Comparison of ENCODE assay signal across 8 mouse cellular contexts in genomic region chrX:12151269-12151995, GRCm38 (mm10). TPM values are rescaled to one million over a fixed set of nuclear protein-coding genes. Genes with fewer than 3 reads are reported as not detected.
A peak's percentile ranks its signal among the peaks of the same experiment; 100 is the strongest.
DNase-seq lines count a peak whose midpoint lies in the region; ATAC-seq and TF ChIP-seq lines count a peak whose summit lies in the region.

No protein-coding gene starts in this region.

- peak overlapping the region; percentile 75 for H3K9ac ChIP-seq in heart, embryonic 13.5 days
- H3K9ac ChIP-seq in embryonic facial prominence, embryonic 11.5 days (replicated peaks; ENCODE audit: low read length), result peak overlapping the region; percentile 32; the same call in 1 of the 2 replicates
- peak overlapping the region; percentile 17; the same call in 1 of the 2 replicates for H3K9ac ChIP-seq in intestine, embryonic 16.5 days (ENCODE audit: low read depth, low read length)
- H3K9ac ChIP-seq in midbrain, embryonic 14.5 days (replicated peaks; ENCODE audit: low read length), result peak overlapping the region; percentile 20; the same call in 1 of the 2 replicates

- TF ChIP-seq CTCF in E14TG2a.4 (conservative IDR thresholded peaks at IDR 0.05; ENCODE audit: low read length), result no peak

- ATAC-seq in heart, embryonic 13.5 days (ENCODE audit: extremely low read depth, insufficient number of reproducible peaks, low FRiP score, low TSS enrichment), result 0 out of 2 replicates have a peak, but pooled peaks have one; percentile 19
- no peak; the same call in 1 of the 2 replicates for ATAC-seq in embryonic facial prominence, embryonic 11.5 days (replicated peaks; ENCODE audit: insufficient number of reproducible peaks, low FRiP score, low TSS enrichment, low read depth)
- ATAC-seq in intestine, embryonic 16.5 days, result no peak
- ATAC-seq in midbrain, embryonic 14.5 days (ENCODE audit: low FRiP score, low TSS enrichment), result peak; percentile 61; the same call in 1 of the 2 replicates

- no peaks in the 10 kb centered on the region for H3K36me3 ChIP-seq in heart, embryonic 13.5 days
- H3K36me3 ChIP-seq in E14TG2a.4 (ENCODE audit: insufficient read depth, low read length), result no peaks in the 10 kb centered on the region
- H3K36me3 ChIP-seq in embryonic facial prominence, embryonic 11.5 days (replicated peaks; ENCODE audit: control insufficient read depth, insufficient read depth, low read depth, low read length), result no peaks in the 10 kb centered on the region
- H3K36me3 ChIP-seq in intestine, embryonic 16.5 days (ENCODE audit: control insufficient read depth, insufficient read depth, low read length), result no peaks in the 10 kb centered on the region
- no peaks in the 10 kb centered on the region for H3K36me3 ChIP-seq in midbrain, embryonic 14.5 days (ENCODE audit: control insufficient read depth, insufficient read depth, low read length)

- no peaks in the 10 kb centered on the region for H3K9me3 ChIP-seq in heart, embryonic 13.5 days
- no peaks in the 10 kb centered on the region for H3K9me3 ChIP-seq in E14TG2a.4 (ENCODE audit: low read length)
- no peaks in the 10 kb centered on the region for H3K9me3 ChIP-seq in embryonic facial prominence, embryonic 11.5 days (replicated peaks; ENCODE audit: control insufficient read depth, low read length)
- no peaks in the 10 kb centered on the region for H3K9me3 ChIP-seq in intestine, embryonic 16.5 days (ENCODE audit: control insufficient read depth, low read length)
- H3K9me3 ChIP-seq in midbrain, embryonic 14.5 days (ENCODE audit: control insufficient read depth, low read length), result no peaks in the 10 kb centered on the region

- H3K27me3 ChIP-seq in heart, embryonic 13.5 days (replicated peaks), result peaks cover 78% of the 10 kb centered on the region
- H3K27me3 ChIP-seq in E14TG2a.4 (ENCODE audit: insufficient read depth, low read length), result peaks cover 33% of the 10 kb centered on the region
- peaks cover 22% of the 10 kb centered on the region for H3K27me3 ChIP-seq in embryonic facial prominence, embryonic 11.5 days (ENCODE audit: control insufficient read depth, insufficient read depth, low read length)
- H3K27me3 ChIP-seq in intestine, embryonic 16.5 days (replicated peaks; ENCODE audit: control insufficient read depth, insufficient read depth, low read length), result peaks cover 22% of the 10 kb centered on the region
- H3K27me3 ChIP-seq in midbrain, embryonic 14.5 days (ENCODE audit: control insufficient read depth, insufficient read depth, low read length), result peaks cover 19% of the 10 kb centered on the region

- peak overlapping the region; percentile 47 for H3K4me3 ChIP-seq in heart, embryonic 13.5 days
- H3K4me3 ChIP-seq in E14TG2a.4 (replicated peaks; ENCODE audit: low read length), result peak overlapping the region; percentile 52
- peak overlapping the region; percentile 24 for H3K4me3 ChIP-seq in embryonic facial prominence, embryonic 11.5 days (ENCODE audit: low read depth, low read length)
- H3K4me3 ChIP-seq in intestine, embryonic 16.5 days (ENCODE audit: low read length), result peak overlapping the region; percentile 33
- peak overlapping the region; percentile 24 for H3K4me3 ChIP-seq in midbrain, embryonic 14.5 days (replicated peaks; ENCODE audit: low read depth, low read length)

- 6% methylated on average over 43 of the region's 43 CpGs for WGBS in heart, embryonic 13.5 days
- 2% methylated on average over 43 of the region's 43 CpGs for WGBS in embryonic facial prominence, embryonic 11.5 days
- WGBS in intestine, embryonic 16.5 days, result 12% methylated on average over 40 of the region's 43 CpGs
- WGBS in midbrain, embryonic 14.5 days, result 7% methylated on average over 43 of the region's 43 CpGs

- peak overlapping the region; percentile 69 for H3K4me2 ChIP-seq in heart, embryonic 13.5 days
- H3K4me2 ChIP-seq in embryonic facial prominence, embryonic 11.5 days (ENCODE audit: low read depth, low read length), result peak overlapping the region; percentile 43
- H3K4me2 ChIP-seq in intestine, embryonic 16.5 days (ENCODE audit: low read depth, low read length), result peak overlapping the region; percentile 50
- peak overlapping the region; percentile 50 for H3K4me2 ChIP-seq in midbrain, embryonic 14.5 days (ENCODE audit: low read length)

- intact Hi-C loops in left cerebral cortex, postnatal 4 days (cut with DNase I), result no loop called here

- peaks cover 43% of the 10 kb centered on the region for H3K4me1 ChIP-seq in heart, embryonic 13.5 days
- H3K4me1 ChIP-seq in E14TG2a.4 (replicated peaks; ENCODE audit: low read depth, low read length), result peaks cover 50% of the 10 kb centered on the region
- H3K4me1 ChIP-seq in embryonic facial prominence, embryonic 11.5 days (ENCODE audit: control insufficient read depth, insufficient read depth, low read length), result no peaks in the 10 kb centered on the region; the same call in none of the 2 replicates
- peaks cover 21% of the 10 kb centered on the region for H3K4me1 ChIP-seq in intestine, embryonic 16.5 days (ENCODE audit: control insufficient read depth, insufficient read depth, low read length)
- H3K4me1 ChIP-seq in midbrain, embryonic 14.5 days (ENCODE audit: control insufficient read depth, insufficient read depth, low read length), result peaks cover 12% of the 10 kb centered on the region; the same call in 1 of the 2 replicates

- no peak for DNase-seq in heart, adult 8-10 months (ENCODE audit: low spot score)
- no peak for DNase-seq in embryonic facial prominence, embryonic 11.5 days (ENCODE audit: low spot score)
- DNase-seq in midbrain, embryonic 14.5 days, result peak; percentile 79
- DNase-seq in spleen, postnatal 14 days (ENCODE audit: low spot score in 2 of 2), result no peak
- DNase-seq in left cerebral cortex, postnatal 4 days, result no peak

- H3K27ac ChIP-seq in heart, embryonic 13.5 days (replicated peaks), result no peak overlapping the region
- no peak overlapping the region for H3K27ac ChIP-seq in embryonic facial prominence, embryonic 11.5 days (replicated peaks; ENCODE audit: low read depth, low read length)
- H3K27ac ChIP-seq in intestine, embryonic 16.5 days (ENCODE audit: low read length), result no peak overlapping the region
- peak overlapping the region; percentile 60 for H3K27ac ChIP-seq in midbrain, embryonic 14.5 days (replicated peaks; ENCODE audit: low read depth, low read length)

RNA-seq across cellular contexts. Expression of gene Bcor, which starts 8.7 kb away (rescaled TPM):
- polyA plus RNA-seq in heart, embryonic 13.5 days (2015; fragmentation: Nextera tagmentation; extraction: Ambion mirVana), result 14.2 and 14.5 TPM in 2 replicates
- total RNA-seq in heart, adult 8-10 months (2022), result 10 to 100 TPM; 18.7 to 23.4 (median 20.5) TPM
- 26.9 TPM in 2 replicates for polyA plus RNA-seq in embryonic facial prominence, embryonic 11.5 days (2014; fragmentation: Nextera tagmentation; extraction: Ambion mirVana)
- polyA plus RNA-seq in intestine, embryonic 16.5 days (2015; fragmentation: Nextera tagmentation; extraction: Ambion mirVana), result 8.1 and 9.8 TPM in 2 replicates
- polyA plus RNA-seq in midbrain, embryonic 14.5 days (2014; fragmentation: Nextera tagmentation; extraction: Ambion mirVana), result 20.8 and 26.6 TPM in 2 replicates
- total RNA-seq in left cerebral cortex, postnatal 4 days (2021), result 10 to 100 TPM; 30.6 to 31.6 TPM

Comparison
In these comparisons a context has a peak if more than half of its experiments do, and no peak if none do; other contexts are left out.
1. ATAC-seq: peak in heart, embryonic 13.5 days (single experiment) and midbrain, embryonic 14.5 days (single experiment); none in embryonic facial prominence, embryonic 11.5 days (single experiment) and intestine, embryonic 16.5 days (single experiment).
2. H3K9ac ChIP-seq: peak in every context shown above with its lines; median percentile 75 in heart, embryonic 13.5 days; 32 in embryonic facial prominence, embryonic 11.5 days; 20 in midbrain, embryonic 14.5 days; 17 in intestine, embryonic 16.5 days.
3. Peak in every context shown above with its lines, with median percentiles within 50 percentile points of each other: H3K4me2 ChIP-seq and H3K4me3 ChIP-seq.